Mouse (Mus musculus): ENCODE data around the gene Trappc5. TPM values are rescaled to one million over a fixed set of nuclear protein-coding genes. Genes with fewer than 3 reads are reported as not detected.

Trappc5 gene
- total and polyA plus RNA-seq, 3 experiments = 19.3 to 29.7 (median 19.6) TPM

Other genes starting within 250 kb of the Trappc5 start
- 10 to 100 TPM; 10.4 TPM for gene Pex11g, start 208.6 kb upstream of the Trappc5 start, total RNA-seq (2021)
- gene Pex11g, start 208.6 kb upstream of the Trappc5 start, polyA plus RNA-seq (2012; rRNA removed) = 11.8 and 16.9 TPM in 2 replicates
- gene Tex45, start 205.4 kb upstream of the Trappc5 start, total RNA-seq (2021) = under 1 TPM in 1 of 2 experiments, not detected in 1; 0.17 TPM
- gene Tex45, start 205.4 kb upstream of the Trappc5 start, polyA plus RNA-seq (2012; rRNA removed) = 0.16 and 0.17 TPM in 2 replicates
- 10 to 100 TPM; 22.5 to 23.2 TPM for gene Zfp358, start 183.2 kb upstream of the Trappc5 start, total RNA-seq (2021)
- 80.1 and 81.3 TPM in 2 replicates for gene Zfp358, start 183.2 kb upstream of the Trappc5 start, polyA plus RNA-seq (2012; rRNA removed)
- 10 to 100 TPM; 42.5 to 45.0 TPM for gene Mcoln1, start 175.8 kb upstream of the Trappc5 start, total RNA-seq (2021)
- gene Mcoln1, start 175.8 kb upstream of the Trappc5 start, polyA plus RNA-seq (2012; rRNA removed) = 1,409 and 1,463 TPM in 2 replicates
- gene Pnpla6, start 160.9 kb upstream of the Trappc5 start, total RNA-seq (2021) = 10 to 100 TPM; 35.2 to 38.8 TPM
- 48.3 and 54.6 TPM in 2 replicates for gene Pnpla6, start 160.9 kb upstream of the Trappc5 start, polyA plus RNA-seq (2012; rRNA removed)
- gene C330021F23Rik, start 108.3 kb upstream of the Trappc5 start, total RNA-seq (2021) = not detected
- 0.11 TPM in 1 of 2 replicates, not detected in the other for gene C330021F23Rik, start 108.3 kb upstream of the Trappc5 start, polyA plus RNA-seq (2012; rRNA removed)
- gene Camsap3, start 89.0 kb upstream of the Trappc5 start, total RNA-seq (2021) = 10 to 100 TPM in 1 of 2 experiments, 1 to 10 TPM in 1; 5.2 to 13.3 TPM
- 6.4 and 7.4 TPM in 2 replicates for gene Camsap3, start 89.0 kb upstream of the Trappc5 start, polyA plus RNA-seq (2012; rRNA removed)
- 10 to 100 TPM; 34.8 to 36.8 TPM for gene Xab2, start 55.0 kb upstream of the Trappc5 start, total RNA-seq (2021)
- gene Xab2, start 55.0 kb upstream of the Trappc5 start, polyA plus RNA-seq (2012; rRNA removed) = 40.7 and 40.9 TPM in 2 replicates
- gene Pet100, start 54.8 kb upstream of the Trappc5 start, total RNA-seq (2021) = 100 to 1,000 TPM; 153 to 159 TPM
- 1.7 and 2.2 TPM in 2 replicates for gene Pet100, start 54.8 kb upstream of the Trappc5 start, polyA plus RNA-seq (2012; rRNA removed)
- gene Pcp2, start 50.8 kb upstream of the Trappc5 start, total RNA-seq (2021) = not detected
- not detected in 2 replicates for gene Pcp2, start 50.8 kb upstream of the Trappc5 start, polyA plus RNA-seq (2012; rRNA removed)
- 100 to 1,000 TPM in 1 of 2 experiments, 10 to 100 TPM in 1; 72.1 to 131 TPM for gene Stxbp2, start 45.3 kb upstream of the Trappc5 start, total RNA-seq (2021)
- gene Stxbp2, start 45.3 kb upstream of the Trappc5 start, polyA plus RNA-seq (2012; rRNA removed) = 106 and 141 TPM in 2 replicates
- gene Retn, start 20.5 kb upstream of the Trappc5 start, total RNA-seq (2021) = 100 to 1,000 TPM; 165 to 223 TPM
- gene Retn, start 20.5 kb upstream of the Trappc5 start, polyA plus RNA-seq (2012; rRNA removed) = 59.9 and 96.4 TPM in 2 replicates
- under 1 TPM in 1 of 2 experiments, not detected in 1; 0.49 TPM for gene Mcemp1, start 10.5 kb upstream of the Trappc5 start, total RNA-seq (2021)
- not detected in 2 replicates for gene Mcemp1, start 10.5 kb upstream of the Trappc5 start, polyA plus RNA-seq (2012; rRNA removed)
- 10 to 100 TPM; 59.0 to 69.8 TPM for gene Fcor, start 3.9 kb upstream of the Trappc5 start, total RNA-seq (2021)
- 18.3 and 18.8 TPM in 2 replicates for gene Fcor, start 3.9 kb upstream of the Trappc5 start, polyA plus RNA-seq (2012; rRNA removed)
- gene Fcer2a, start 17.9 kb downstream of the Trappc5 start, total RNA-seq (2021) = under 1 TPM in 1 of 2 experiments, not detected in 1; 0.41 TPM
- gene Fcer2a, start 17.9 kb downstream of the Trappc5 start, polyA plus RNA-seq (2012; rRNA removed) = 0.07 and 0.26 TPM in 2 replicates
- under 1 TPM in 1 of 2 experiments, not detected in 1; 0.24 TPM for gene Clec4g, start 44.4 kb downstream of the Trappc5 start, total RNA-seq (2021)
- 0.08 TPM in 1 of 2 replicates, not detected in the other for gene Clec4g, start 44.4 kb downstream of the Trappc5 start, polyA plus RNA-seq (2012; rRNA removed)
- under 1 TPM; 0.90 to 0.92 TPM for gene Cd209a, start 72.7 kb downstream of the Trappc5 start, total RNA-seq (2021)
- gene Cd209a, start 72.7 kb downstream of the Trappc5 start, polyA plus RNA-seq (2012; rRNA removed) = 0.19 TPM in 1 of 2 replicates, not detected in the other
- gene Cd209e, start 178.0 kb downstream of the Trappc5 start, total RNA-seq (2021) = not detected
- not detected in 2 replicates for gene Cd209e, start 178.0 kb downstream of the Trappc5 start, polyA plus RNA-seq (2012; rRNA removed)
- 1 to 10 TPM; 1.3 TPM for gene Cd209d, start 202.3 kb downstream of the Trappc5 start, total RNA-seq (2021)
- gene Cd209d, start 202.3 kb downstream of the Trappc5 start, polyA plus RNA-seq (2012; rRNA removed) = 0.30 TPM in 1 of 2 replicates, not detected in the other